Mouse (Mus musculus): Measurements from ENCODE around the gene Pabpc1l.

GRCm38 (mm10) chr2:163987233-163987632 is 38.0 kb upstream of the Pabpc1l start:
- TF ChIP-seq CTCF (conservative IDR thresholded peaks at IDR 0.05; ENCODE audit: low read length) (no peak), POU5F1 (IDR thresholded peaks at IDR 0.05; ENCODE audit: borderline replicate concordance, low read length) (no peak), NANOG (IDR thresholded peaks at IDR 0.05; ENCODE audit: borderline replicate concordance, low read length) (no peak)

Measured in E14TG2a.4 (cell line).